Mouse (Mus musculus) brain, embryonic 14.5 days (tissue): ENCODE measurements around the gene Sgms1.

Experiments used
- CTCF ChIP-seq: fragments of 200-500 bp; IDR thresholded peaks from 2 replicates; pipeline ENCODE4 v1.5.1; 2012; ENCODE audit warnings: inconsistent platforms, mild to moderate bottlenecking, moderate library complexity, borderline replicate concordance; ENCODE audit not compliant: insufficient read depth, insufficient read length; ENCODE audit errors: extremely low read depth
- POLR2A ChIP-seq: fragments of 200-500 bp; IDR thresholded peaks from 2 replicates; pipeline ENCODE4 v1.6.1; 2012; ENCODE audit warnings: mild to moderate bottlenecking, inconsistent platforms, borderline replicate concordance; ENCODE audit not compliant: poor library complexity, insufficient read depth, insufficient read length, severe bottlenecking; ENCODE audit errors: extremely low read depth

DNA sequence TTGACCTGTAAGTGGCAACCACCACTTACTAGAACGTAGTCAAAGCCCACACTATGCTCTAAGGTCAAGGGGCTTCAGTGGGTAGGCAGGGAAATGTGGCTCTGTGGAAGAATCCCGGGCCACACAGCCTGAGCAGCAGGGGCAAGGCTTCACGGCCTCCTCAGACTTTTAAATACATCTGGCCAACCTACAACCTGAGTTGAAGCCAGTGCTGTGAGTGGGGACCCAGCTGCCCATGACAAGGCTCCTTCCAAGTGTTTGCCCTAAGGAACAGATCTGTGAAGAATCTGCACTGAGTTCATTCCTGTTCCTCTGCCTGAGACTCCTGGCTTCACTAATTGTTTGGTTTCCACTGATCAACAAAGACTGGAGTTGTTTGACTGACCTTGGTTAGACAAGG, 1.9 kb upstream of the Sgms1 start:
- no peak for TF ChIP-seq CTCF
- TF ChIP-seq POLR2A: no peak
